Mouse (Mus musculus) hindbrain, embryonic 12.5 days (tissue): Measurements from ENCODE around the gene Nxt1. TPM values are rescaled to one million over a fixed set of nuclear protein-coding genes. Genes with fewer than 3 reads are reported as not detected.
A peak's percentile ranks its signal among the peaks of the same experiment; 100 is the strongest.

Experiments used
- ATAC-seq: fragments of 200-750 bp; cut with Nextera tagmentation; 2 replicates; pipeline ENCODE4 v1.8.0; 2017; ENCODE audit warnings: moderate TSS enrichment; ENCODE audit not compliant: low FRiP score
- H3K27ac ChIP-seq: fragments of 300-500 bp; sonication (generic); 2 replicates; pipeline ENCODE4 v1.5.1; 2016; ENCODE audit warnings: mild to moderate bottlenecking
- H3K27me3 ChIP-seq: fragments of 300-500 bp; sonication (generic); 2 replicates; pipeline ENCODE4 v1.6.1; 2016; ENCODE audit warnings: mild to moderate bottlenecking
- H3K36me3 ChIP-seq: fragments of 300-500 bp; sonication (generic); 2 replicates; pipeline ENCODE4 v1.6.1; 2016; ENCODE audit warnings: mild to moderate bottlenecking
- H3K4me1 ChIP-seq: fragments of 300-500 bp; sonication (generic); 2 replicates; pipeline ENCODE4 v1.6.1; 2016
- H3K4me2 ChIP-seq: fragments of 300-500 bp; sonication (generic); replicated peaks from 2 replicates; pipeline ENCODE4 v1.6.1; 2016; ENCODE audit warnings: mild to moderate bottlenecking
- H3K4me3 ChIP-seq: fragments of 300-500 bp; sonication (generic); 2 replicates; pipeline ENCODE4 v1.5.1; 2016; ENCODE audit warnings: mild to moderate bottlenecking
- H3K9ac ChIP-seq: fragments of 300-500 bp; sonication (generic); 2 replicates; pipeline ENCODE4 v1.6.1; 2016; ENCODE audit warnings: mild to moderate bottlenecking, moderate library complexity
- H3K9me3 ChIP-seq: fragments of 300-500 bp; sonication (generic); replicated peaks from 2 replicates; pipeline ENCODE4 v1.6.1; 2016; ENCODE audit warnings: mild to moderate bottlenecking
- WGBS: fragments of 180-500 bp; shearing (Covaris S2); methylation state at CpG from one replicate; pipeline ENCODE4 v1.1.7; 2016; 5-methylcytosine and 5-hydroxymethylcytosine counted together
- polyA plus RNA-seq: library from polyadenylated mRNA; unstranded; fragments of >200 nt; fragmentation: Nextera tagmentation; extraction: Ambion mirVana; gene quantifications from 2 replicates; pipeline ENCODE4 v1.2.1, GENCODE M21; 2016

Nxt1 gene
- polyA plus RNA-seq: 70.5 and 72.4 TPM in 2 replicates

GRCm38 (mm10) chr2:148672199-148673096 lies at the start of gene Nxt1:
Gene Nxt1, plus strand, starts transcription at chr2:148672601.
- Histone ChIP-seq H3K4me2 (peak within 1 kb of the TSS; percentile 91), H3K27me3 (no peaks in the 10 kb centered on the region), H3K4me1 (peaks cover 16% of the 10 kb centered on the region), H3K4me3 (peak within 1 kb of the TSS; percentile 77), H3K9me3 (no peaks in the 10 kb centered on the region), H3K36me3 (peaks cover 16% of the 10 kb centered on the region), H3K27ac (peak within 1 kb of the TSS; percentile 78), H3K9ac (peak within 1 kb of the TSS; percentile 76)
- ATAC-seq: peak; percentile 100
- WGBS: under 1% methylated on average over 58 of the region's 58 CpGs

DNA sequence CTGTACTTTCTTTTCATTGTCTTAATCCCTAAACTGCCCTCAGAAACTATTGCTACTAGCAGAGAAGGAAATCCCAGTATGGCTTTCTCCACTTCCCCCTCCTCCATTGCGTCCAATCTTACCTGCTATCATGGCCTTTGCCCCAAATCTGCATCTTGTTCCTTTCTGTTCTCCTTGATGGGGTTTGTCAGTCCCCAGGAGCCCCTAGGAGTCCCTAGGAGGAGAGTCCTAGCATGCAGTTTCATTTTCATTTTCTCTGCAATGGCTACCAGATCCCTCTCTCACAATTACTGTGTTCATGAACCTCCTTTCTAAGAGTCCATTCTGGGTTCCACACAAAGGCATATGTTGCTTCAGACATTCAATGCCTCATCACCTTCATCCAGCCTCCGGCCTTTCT lies 49.3 kb upstream of the Nxt1 start:
- no peak for ATAC-seq
- H3K27ac ChIP-seq: no peak overlapping the region
- no peak overlapping the region for H3K9ac ChIP-seq
- no peaks in the 10 kb centered on the region for H3K36me3 ChIP-seq
- no peaks in the 10 kb centered on the region for H3K9me3 ChIP-seq
- H3K4me1 ChIP-seq: no peaks in the 10 kb centered on the region
- no peak overlapping the region for H3K4me3 ChIP-seq
- H3K27me3 ChIP-seq: no peaks in the 10 kb centered on the region
- 89% methylated on average over 2 of the region's 2 CpGs for WGBS
- H3K4me2 ChIP-seq: no peak overlapping the region

- no peak overlapping the region for H3K9ac ChIP-seq
- ATAC-seq: no peak
- no peaks in the 10 kb centered on the region for H3K27me3 ChIP-seq
- H3K27ac ChIP-seq: no peak overlapping the region
- 93% methylated on average over 3 of the region's 3 CpGs for WGBS
- no peaks in the 10 kb centered on the region for H3K36me3 ChIP-seq
- no peaks in the 10 kb centered on the region for H3K9me3 ChIP-seq
- H3K4me3 ChIP-seq: no peak overlapping the region
- no peaks in the 10 kb centered on the region for H3K4me1 ChIP-seq
- H3K4me2 ChIP-seq: no peak overlapping the region
These were observed 47.9 kb upstream of the Nxt1 start for GRCm38 (mm10) chr2:148624484-148624883.

DNA sequence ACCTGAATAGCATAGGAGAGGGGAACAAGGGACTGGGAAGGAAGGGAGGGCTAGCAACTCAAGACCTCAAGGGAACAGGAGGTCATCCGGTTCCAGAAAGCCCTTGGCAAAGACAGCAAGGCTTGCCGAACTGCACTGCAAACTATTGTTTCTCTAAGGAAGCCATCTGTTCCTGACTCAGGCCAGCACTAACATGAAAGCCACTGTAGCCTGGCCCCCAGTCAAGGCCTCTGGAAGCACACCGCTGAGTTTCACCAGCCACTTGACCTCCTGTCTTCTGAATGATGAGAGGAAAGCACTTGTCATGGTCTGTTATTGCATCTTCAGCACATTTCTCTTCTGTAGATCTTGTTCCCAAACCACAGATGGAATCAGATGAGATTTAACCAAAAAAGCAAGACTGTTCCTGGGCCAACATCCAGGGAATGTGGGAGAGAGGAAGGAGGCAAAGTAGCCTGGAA lies 45.4 kb upstream of the Nxt1 start:
- Histone ChIP-seq H3K4me1 (no peaks in the 10 kb centered on the region), H3K9me3 (no peaks in the 10 kb centered on the region), H3K27ac (no peak overlapping the region), H3K4me3 (no peak overlapping the region), H3K27me3 (no peaks in the 10 kb centered on the region), H3K36me3 (no peaks in the 10 kb centered on the region), H3K9ac (no peak overlapping the region), H3K4me2 (no peak overlapping the region)
- WGBS: 57% methylated on average over 3 of the region's 3 CpGs
- no peak for ATAC-seq

- Histone ChIP-seq H3K4me1 (no peaks in the 10 kb centered on the region), H3K4me3 (no peak overlapping the region), H3K9ac (no peak overlapping the region), H3K27me3 (no peaks in the 10 kb centered on the region), H3K4me2 (no peak overlapping the region), H3K9me3 (no peaks in the 10 kb centered on the region), H3K36me3 (no peaks in the 10 kb centered on the region), H3K27ac (no peak overlapping the region)
- WGBS: 85% methylated on average over 2 of the region's 2 CpGs
- ATAC-seq: no peak
These were observed 41.4 kb upstream of the Nxt1 start for GRCm38 (mm10) chr2:148631011-148631410.

DNA sequence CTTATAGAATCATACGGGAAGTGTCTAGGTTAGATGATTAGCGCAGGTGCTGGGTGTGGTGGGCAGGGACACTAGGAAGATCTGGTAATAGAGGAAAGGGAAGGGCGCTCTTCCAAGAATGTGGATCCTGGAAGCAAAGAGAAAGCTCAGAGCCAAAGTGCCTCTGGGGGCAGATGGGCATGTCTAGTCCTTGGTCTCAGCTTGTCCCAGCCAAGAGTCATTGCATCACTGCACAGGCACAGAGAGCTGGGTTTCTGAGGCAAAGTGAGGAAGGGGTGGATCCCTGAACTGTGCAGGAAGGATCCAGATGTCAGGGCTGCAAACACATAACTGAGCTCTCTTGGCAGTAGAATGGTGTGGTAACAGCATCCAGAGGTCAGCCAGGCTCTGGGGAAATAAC lies 40.8 kb upstream of the Nxt1 start:
- H3K27ac ChIP-seq: no peak overlapping the region
- no peaks in the 10 kb centered on the region for H3K36me3 ChIP-seq
- no peak for ATAC-seq
- no peak overlapping the region for H3K9ac ChIP-seq
- no peaks in the 10 kb centered on the region for H3K4me1 ChIP-seq
- 98% methylated on average over 3 of the region's 3 CpGs for WGBS
- no peak overlapping the region for H3K4me3 ChIP-seq
- no peaks in the 10 kb centered on the region for H3K27me3 ChIP-seq
- no peaks in the 10 kb centered on the region for H3K9me3 ChIP-seq
- no peak overlapping the region for H3K4me2 ChIP-seq

GRCm38 (mm10) chr2:148634466-148634865 lies 37.9 kb upstream of the Nxt1 start:
- no peaks in the 10 kb centered on the region for H3K4me1 ChIP-seq
- H3K4me2 ChIP-seq: no peak overlapping the region
- no peak overlapping the region for H3K4me3 ChIP-seq
- H3K9me3 ChIP-seq: no peaks in the 10 kb centered on the region
- H3K36me3 ChIP-seq: no peaks in the 10 kb centered on the region
- WGBS: 83% methylated on average over 4 of the region's 4 CpGs
- ATAC-seq: no peak
- no peak overlapping the region for H3K9ac ChIP-seq
- H3K27me3 ChIP-seq: no peaks in the 10 kb centered on the region
- no peak overlapping the region for H3K27ac ChIP-seq

DNA sequence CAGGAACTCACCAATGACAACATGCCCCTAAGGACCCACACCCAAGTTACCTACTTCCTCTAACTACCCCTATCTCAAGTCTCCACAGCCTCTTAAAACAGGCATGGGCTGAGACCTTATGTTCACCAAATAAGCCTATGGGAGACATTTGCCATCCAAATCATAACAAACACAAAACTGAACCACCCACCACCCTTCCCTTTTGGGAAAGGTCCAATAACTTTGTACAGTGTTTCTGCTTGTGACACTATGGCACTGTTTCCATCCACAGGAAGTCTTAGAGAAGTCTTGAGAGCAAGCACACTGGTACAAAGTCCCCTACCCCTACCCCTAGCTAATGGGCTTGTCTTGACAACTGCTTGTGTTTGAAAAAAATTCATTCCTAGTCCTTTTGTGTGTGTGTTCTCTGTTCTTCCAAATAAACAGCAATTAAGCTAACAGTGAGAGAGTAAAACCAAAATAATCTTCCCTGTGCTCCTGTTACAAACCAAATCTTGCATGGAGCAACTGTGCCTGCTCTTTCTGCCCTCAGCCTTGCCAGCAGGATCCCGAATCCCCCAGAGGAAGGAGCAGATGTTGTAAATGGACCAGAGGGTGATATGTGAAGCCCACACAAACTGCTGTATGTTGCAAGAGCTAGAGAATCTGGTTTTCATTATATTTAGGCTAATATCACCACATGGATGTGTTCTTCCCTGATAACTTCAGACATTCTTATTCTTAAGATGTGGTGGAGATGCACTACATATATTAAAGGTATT lies 29.6 kb upstream of the Nxt1 start:
- no peak overlapping the region for H3K4me3 ChIP-seq
- no peaks in the 10 kb centered on the region for H3K27me3 ChIP-seq
- no peaks in the 10 kb centered on the region for H3K4me1 ChIP-seq
- no peak overlapping the region for H3K27ac ChIP-seq
- no peak overlapping the region for H3K4me2 ChIP-seq
- 62% methylated on average over 1 of the region's 1 CpGs for WGBS
- no peak for ATAC-seq
- no peaks in the 10 kb centered on the region for H3K36me3 ChIP-seq
- no peak overlapping the region for H3K9ac ChIP-seq
- no peaks in the 10 kb centered on the region for H3K9me3 ChIP-seq

DNA sequence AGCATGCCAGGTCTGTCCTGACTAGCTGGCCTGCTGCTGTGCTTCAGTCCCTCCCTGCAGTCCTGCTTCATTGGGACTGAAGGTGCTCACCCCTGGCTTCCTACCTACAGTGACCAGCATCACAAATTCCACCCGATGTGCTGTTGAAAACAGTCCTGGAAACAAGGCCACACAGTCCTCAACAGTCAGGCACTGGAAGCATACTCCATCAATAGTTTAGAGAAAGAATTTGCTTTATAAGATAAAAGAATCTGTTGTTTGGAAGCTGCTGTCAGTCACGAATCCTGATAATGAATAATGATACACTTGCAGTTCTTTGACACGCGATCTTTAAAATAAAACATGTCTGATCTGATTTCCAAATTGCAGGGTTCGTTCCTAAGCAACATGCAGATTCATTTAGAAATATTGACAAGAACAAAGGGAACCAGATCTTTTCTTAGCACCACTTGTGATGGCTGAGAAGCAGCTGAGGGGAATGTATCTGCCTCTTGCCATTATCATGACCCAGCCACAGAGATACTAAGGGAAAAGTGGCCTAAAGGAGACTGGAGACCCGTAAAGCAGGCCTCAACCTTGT lies 27.9 kb upstream of the Nxt1 start:
- no peak for ATAC-seq
- Histone ChIP-seq H3K4me2 (no peak overlapping the region), H3K4me1 (no peaks in the 10 kb centered on the region), H3K27me3 (no peaks in the 10 kb centered on the region), H3K36me3 (no peaks in the 10 kb centered on the region), H3K27ac (no peak overlapping the region), H3K9ac (no peak overlapping the region), H3K4me3 (no peak overlapping the region), H3K9me3 (no peaks in the 10 kb centered on the region)
- 78% methylated on average over 6 of the region's 6 CpGs for WGBS

- peak; percentile 90 for ATAC-seq
- H3K9ac ChIP-seq: no peak overlapping the region
- no peaks in the 10 kb centered on the region for H3K27me3 ChIP-seq
- H3K4me3 ChIP-seq: no peak overlapping the region
- no peak overlapping the region for H3K4me2 ChIP-seq
- no peaks in the 10 kb centered on the region for H3K36me3 ChIP-seq
- H3K9me3 ChIP-seq: no peaks in the 10 kb centered on the region
- WGBS: 10% methylated on average over 3 of the region's 3 CpGs
- 0 out of 2 replicates have a peak, but pooled peaks cover 8% of the 10 kb centered on the region for H3K4me1 ChIP-seq
- H3K27ac ChIP-seq: peak overlapping the region; percentile 9
These were observed 21.6 kb upstream of the Nxt1 start for GRCm38 (mm10) chr2:148650587-148651357.

GRCm38 (mm10) chr2:148654961-148655360 lies 17.4 kb upstream of the Nxt1 start:
- ATAC-seq: 0 out of 2 replicates have a peak, but pooled peaks have one; percentile 27
- no peak overlapping the region for H3K4me2 ChIP-seq
- no peaks in the 10 kb centered on the region for H3K9me3 ChIP-seq
- H3K4me3 ChIP-seq: no peak overlapping the region
- no peaks in the 10 kb centered on the region for H3K36me3 ChIP-seq
- H3K9ac ChIP-seq: no peak overlapping the region
- H3K4me1 ChIP-seq: 0 out of 2 replicates have a peak, but pooled peaks cover 8% of the 10 kb centered on the region
- 3% methylated on average over 3 of the region's 3 CpGs for WGBS
- no peaks in the 10 kb centered on the region for H3K27me3 ChIP-seq
- no peak overlapping the region for H3K27ac ChIP-seq
